Mouse (Mus musculus) ES-E14 (cell line): ENCODE measurements around the gene Chmp2b. TPM values are rescaled to one million over a fixed set of nuclear protein-coding genes. Genes with fewer than 3 reads are reported as not detected.

Source experiments
- DNase-seq: peaks from one replicate; pipeline ENCODE4 v3.0.0-alpha.2; 2013; ENCODE audit warnings: low read depth, low spot score
- H3K27ac ChIP-seq: 2 replicates; pipeline ENCODE4 v1.5.1; 2012; ENCODE audit warnings: low read depth, mild to moderate bottlenecking, low read length, moderate library complexity, mixed read lengths; ENCODE audit not compliant: poor library complexity, insufficient read depth, severe bottlenecking
- H3K36me3 ChIP-seq: 2 replicates; pipeline ENCODE4 v1.6.1; 2012; ENCODE audit warnings: mild to moderate bottlenecking, low read length, moderate library complexity, mixed read lengths; ENCODE audit not compliant: control insufficient read depth, poor library complexity, insufficient read depth, severe bottlenecking
- H3K4me1 ChIP-seq, 2 experiments: fragments of 150-350 bp in 1 of 2; sonication (generic) in 1 of 2; 2 replicates each; pipeline ENCODE4 v1.6.1; 2012; ENCODE audit warnings: low read length in 2 of 2, mild to moderate bottlenecking in 1 of 2, mixed read lengths in 1 of 2; ENCODE audit not compliant: control insufficient read depth in 2 of 2, insufficient read depth in 2 of 2, poor library complexity in 1 of 2
- H3K4me3 ChIP-seq, 2 experiments: fragments of 150-350 bp in 1 of 2; sonication (generic) in 1 of 2; 2 replicates each; pipeline ENCODE4 v1.5.1; 2012; ENCODE audit warnings: low read length in 2 of 2, low read depth in 1 of 2, mild to moderate bottlenecking in 1 of 2, mixed read lengths in 1 of 2; ENCODE audit not compliant: insufficient read depth in 1 of 2, poor library complexity in 1 of 2, severe bottlenecking in 1 of 2
- H3K9ac ChIP-seq: 2 replicates; pipeline ENCODE4 v1.6.1; 2012; ENCODE audit warnings: low read depth, mild to moderate bottlenecking, low read length, mixed read lengths; ENCODE audit not compliant: poor library complexity, insufficient read depth, severe bottlenecking
- H3K9me3 ChIP-seq: fragments of 150-350 bp; sonication (generic); 2 replicates; pipeline ENCODE4 v1.6.1; 2012; ENCODE audit warnings: low read depth, mild to moderate bottlenecking, low read length; ENCODE audit not compliant: control insufficient read depth, insufficient read depth
- CHD2 ChIP-seq: IDR thresholded peaks from 2 replicates; pipeline ENCODE4 v1.6.1; 2014; ENCODE audit warnings: mild to moderate bottlenecking, low read depth, low read length, inconsistent platforms
- HCFC1 ChIP-seq: IDR thresholded peaks from 2 replicates; pipeline ENCODE4 v1.6.1; 2012; ENCODE audit warnings: low read length, inconsistent platforms, borderline replicate concordance; ENCODE audit not compliant: insufficient read depth
- MAFK ChIP-seq: IDR thresholded peaks from 2 replicates; pipeline ENCODE4 v1.6.1; 2014; ENCODE audit warnings: mild to moderate bottlenecking, low read depth, low read length, inconsistent platforms; ENCODE audit not compliant: insufficient read depth
- ZC3H11A ChIP-seq: IDR thresholded peaks from 2 replicates; pipeline ENCODE4 v1.6.1; 2012; ENCODE audit warnings: low read depth, mild to moderate bottlenecking, inconsistent platforms, low read length, borderline replicate concordance
- ZNF384 ChIP-seq: IDR thresholded peaks from 2 replicates; pipeline ENCODE4 v1.6.1; 2012; ENCODE audit warnings: low read depth, low read length, inconsistent platforms
- in situ Hi-C, 2 experiments: fragments of 600-800 bp; cut with MboI; formaldehyde crosslinking; loops; one replicate each; pipeline ENCODE4 v1.15.1; 2025; ENCODE audit warnings: low sequenced_read_pairs in 2 of 2, inconsistent platforms in 1 of 2; ENCODE audit not compliant: unreplicated experiment in 2 of 2
- total RNA-seq: library from RNA; depleted of rRNA; stranded (reverse); fragments of 300-350 nt; gene quantifications from 2 replicates; pipeline ENCODE4 v1.2.3, GENCODE M21; 2012

Gene Chmp2b
- total RNA-seq, 1 experiment: 14.5 TPM

GRCm38 (mm10) chr16:65554267-65554666, 8.3 kb downstream of the Chmp2b start:
- TF ChIP-seq HCFC1: no peak
- in situ Hi-C loops: no loop called here
- Histone ChIP-seq H3K4me1 (no peaks in the 10 kb centered on the region), H3K9me3 (no peaks in the 10 kb centered on the region), H3K4me3 (no peak overlapping the region), H3K36me3 (no peaks in the 10 kb centered on the region), H3K9ac (no peak overlapping the region), H3K27ac (no peak overlapping the region)
- no peak for DNase-seq

DNA sequence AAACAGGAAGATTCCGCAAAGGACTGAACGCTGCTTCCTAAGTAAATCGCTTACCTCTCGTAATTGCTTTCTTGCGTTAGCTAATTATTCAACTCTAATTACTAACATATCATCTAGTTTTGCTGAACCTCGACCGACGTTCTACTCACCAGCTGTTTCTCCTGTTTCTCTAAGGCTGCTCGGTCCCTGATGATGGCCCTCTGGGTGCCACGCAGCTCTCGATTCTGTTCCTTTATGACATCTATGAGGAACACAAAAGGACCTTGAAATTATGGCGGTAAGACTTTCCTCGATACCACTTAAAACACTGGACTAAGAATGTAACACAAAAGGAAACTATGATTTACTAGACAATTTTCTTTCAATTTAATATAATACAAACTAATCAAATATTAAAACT, 11.7 kb downstream of the Chmp2b start:
- Histone ChIP-seq H3K27ac (no peak overlapping the region), H3K4me1 (no peaks in the 10 kb centered on the region), H3K9me3 (no peaks in the 10 kb centered on the region), H3K9ac (no peak overlapping the region), H3K4me3 (no peak overlapping the region), H3K36me3 (no peaks in the 10 kb centered on the region)
- in situ Hi-C loops: no loop called here
- TF ChIP-seq CHD2: no peak
- no peak for TF ChIP-seq ZC3H11A
- DNase-seq: no peak

DNA sequence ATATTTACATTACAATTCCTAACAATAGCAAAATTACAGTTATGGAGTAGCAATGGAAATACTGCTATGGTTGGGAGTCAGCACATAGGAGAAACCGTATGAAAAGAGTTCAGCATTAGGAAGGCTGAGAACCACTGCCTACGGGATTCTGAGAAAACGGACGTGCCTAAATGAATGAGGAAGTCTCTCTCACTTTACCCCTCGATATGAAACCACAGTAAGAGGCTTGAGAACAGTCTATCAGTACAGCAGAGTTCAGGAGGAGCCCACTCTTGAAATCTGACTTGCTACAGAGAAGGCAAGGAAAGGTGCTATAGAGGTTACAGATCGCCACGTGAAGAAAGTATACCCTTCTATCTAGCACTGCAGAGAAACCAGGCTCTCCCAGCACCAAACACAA, 13.6 kb downstream of the Chmp2b start:
- H3K9ac ChIP-seq: no peak overlapping the region
- in situ Hi-C loops: loop anchor here in 1 of 2 experiments (25.0 kb wide), 1 partner anchor 787 kb away; the partner anchor contains the start of gene 4930453N24Rik
- H3K4me1 ChIP-seq: no peaks in the 10 kb centered on the region
- H3K36me3 ChIP-seq: peaks cover 6% of the 10 kb centered on the region; the same call in 1 of the 2 replicates
- H3K9me3 ChIP-seq: no peaks in the 10 kb centered on the region
- no peak for TF ChIP-seq HCFC1
- no peak for TF ChIP-seq CHD2
- TF ChIP-seq ZNF384: no peak
- no peak for TF ChIP-seq ZC3H11A
- TF ChIP-seq MAFK: no peak
- DNase-seq: no peak
- H3K27ac ChIP-seq: no peak overlapping the region
- no peak overlapping the region for H3K4me3 ChIP-seq

- peaks cover 8% of the 10 kb centered on the region; the same call in 1 of the 2 replicates for H3K36me3 ChIP-seq
- no peak overlapping the region for H3K27ac ChIP-seq
- DNase-seq: no peak
- no peak overlapping the region for H3K4me3 ChIP-seq
- H3K9me3 ChIP-seq: no peaks in the 10 kb centered on the region
- H3K4me1 ChIP-seq: no peaks in the 10 kb centered on the region
- no peak overlapping the region for H3K9ac ChIP-seq
- TF ChIP-seq ZNF384 (no peak), MAFK (no peak), ZC3H11A (no peak), HCFC1 (no peak), CHD2 (no peak)
- in situ Hi-C loops: loop anchor here in 1 of 2 experiments (25.0 kb wide), 1 partner anchor 781 kb away; the partner anchor contains the start of gene 4930453N24Rik
These were observed 18.7 kb downstream of the Chmp2b start for GRCm38 (mm10) chr16:65543676-65544293.
